Mouse (Mus musculus) hindbrain, embryonic 14.5 days (tissue): ENCODE data around the gene Sox18. TPM values are rescaled to one million over a fixed set of nuclear protein-coding genes. Genes with fewer than 3 reads are reported as not detected.
A peak's percentile ranks its signal among the peaks of the same experiment; 100 is the strongest.

Source experiments
- ATAC-seq: fragments of 200-750 bp; cut with Nextera tagmentation; 2 replicates; pipeline ENCODE4 v1.8.0; 2017; ENCODE audit warnings: moderate number of reproducible peaks, mild to moderate bottlenecking, moderate TSS enrichment, moderate library complexity; ENCODE audit not compliant: low FRiP score
- DNase-seq: peaks from one replicate; pipeline ENCODE4 v3.0.0-alpha.2; 2015; ENCODE audit warnings: low spot score
- H3K27ac ChIP-seq: fragments of 300-500 bp; sonication (generic); 2 replicates; pipeline ENCODE4 v1.5.1; 2014; ENCODE audit warnings: mild to moderate bottlenecking, moderate library complexity
- H3K27me3 ChIP-seq: fragments of 300-500 bp; sonication (generic); 2 replicates; pipeline ENCODE4 v1.6.1; 2014; ENCODE audit warnings: mild to moderate bottlenecking, low read length, mixed read lengths; ENCODE audit not compliant: control insufficient read depth, insufficient read depth
- H3K36me3 ChIP-seq: fragments of 300-500 bp; sonication (generic); replicated peaks from 2 replicates; pipeline ENCODE4 v1.6.1; 2014; ENCODE audit not compliant: control insufficient read depth, insufficient read depth
- H3K4me1 ChIP-seq: fragments of 300-500 bp; sonication (generic); replicated peaks from 2 replicates; pipeline ENCODE4 v1.6.1; 2014; ENCODE audit warnings: antibody characterized with exemption, low read length, mixed read lengths; ENCODE audit not compliant: control insufficient read depth, insufficient read depth
- H3K4me2 ChIP-seq: fragments of 300-500 bp; sonication (generic); replicated peaks from 2 replicates; pipeline ENCODE4 v1.6.1; 2014; ENCODE audit warnings: mild to moderate bottlenecking, moderate library complexity
- H3K4me3 ChIP-seq: fragments of 300-500 bp; sonication (generic); replicated peaks from 2 replicates; pipeline ENCODE4 v1.5.1; 2014; ENCODE audit warnings: mild to moderate bottlenecking, low read length
- H3K9ac ChIP-seq: fragments of 300-500 bp; sonication (generic); 2 replicates; pipeline ENCODE4 v1.6.1; 2014
- H3K9me3 ChIP-seq: fragments of 300-500 bp; sonication (generic); 2 replicates; pipeline ENCODE4 v1.6.1; 2016; ENCODE audit warnings: low read length; ENCODE audit not compliant: control insufficient read depth
- WGBS: fragments of 180-500 bp; shearing (Covaris S2); extraction: QIAGEN DNeasy Blood & Tissue Kit; methylation state at CpG from one replicate; pipeline ENCODE4 v1.1.7; 2014; 5-methylcytosine and 5-hydroxymethylcytosine counted together
- polyA plus RNA-seq: library from polyadenylated mRNA; unstranded; fragments of >200 nt; fragmentation: Nextera tagmentation; extraction: Ambion mirVana; gene quantifications from 2 replicates; pipeline ENCODE4 v1.2.1, GENCODE M21; 2014

The Sox18 gene
- polyA plus RNA-seq, 1 experiment from 2014 or later, result 20.9 TPM

- no peak overlapping the region for H3K27ac ChIP-seq
- no peak for DNase-seq
- peaks cover 95% of the 10 kb centered on the region for H3K36me3 ChIP-seq
- no peaks in the 10 kb centered on the region for H3K9me3 ChIP-seq
- H3K9ac ChIP-seq, result no peak overlapping the region
- 96% methylated on average over 3 of the region's 3 CpGs for WGBS
- no peak for ATAC-seq
- H3K4me1 ChIP-seq, result no peaks in the 10 kb centered on the region
- no peak overlapping the region for H3K4me3 ChIP-seq
- no peak overlapping the region for H3K4me2 ChIP-seq
- H3K27me3 ChIP-seq, result no peaks in the 10 kb centered on the region
These were observed 25.8 kb downstream of the Sox18 start for GRCm38 (mm10) chr2:181645666-181646065.

GRCm38 (mm10) chr2:181644361-181644760 is 27.1 kb downstream of the Sox18 start:
- Histone ChIP-seq H3K9me3 (no peaks in the 10 kb centered on the region), H3K4me2 (no peak overlapping the region), H3K27ac (no peak overlapping the region), H3K4me1 (no peaks in the 10 kb centered on the region), H3K27me3 (no peaks in the 10 kb centered on the region), H3K9ac (no peak overlapping the region), H3K36me3 (peaks cover 93% of the 10 kb centered on the region), H3K4me3 (no peak overlapping the region)
- DNase-seq (peak; percentile 42), ATAC-seq (no peak)
- 93% methylated on average over 2 of the region's 2 CpGs for WGBS

GRCm38 (mm10) chr2:181635865-181636264 is 35.6 kb downstream of the Sox18 start:
- no peaks in the 10 kb centered on the region for H3K27me3 ChIP-seq
- H3K9me3 ChIP-seq, result no peaks in the 10 kb centered on the region
- no peak for ATAC-seq
- no peak overlapping the region for H3K4me2 ChIP-seq
- no peak overlapping the region for H3K9ac ChIP-seq
- H3K4me3 ChIP-seq, result no peak overlapping the region
- no peak for DNase-seq
- peaks cover 86% of the 10 kb centered on the region for H3K36me3 ChIP-seq
- H3K27ac ChIP-seq, result no peak overlapping the region
- no peaks in the 10 kb centered on the region for H3K4me1 ChIP-seq
- WGBS, result 97% methylated on average over 3 of the region's 3 CpGs

- DNase-seq, result no peak
- no peaks in the 10 kb centered on the region for H3K9me3 ChIP-seq
- H3K9ac ChIP-seq, result no peak overlapping the region
- H3K4me1 ChIP-seq, result no peaks in the 10 kb centered on the region
- WGBS, result 97% methylated on average over 6 of the region's 6 CpGs
- no peak overlapping the region for H3K4me2 ChIP-seq
- H3K4me3 ChIP-seq, result no peak overlapping the region
- no peaks in the 10 kb centered on the region for H3K27me3 ChIP-seq
- peaks cover 72% of the 10 kb centered on the region for H3K36me3 ChIP-seq
- no peak for ATAC-seq
- H3K27ac ChIP-seq, result no peak overlapping the region
These were observed 38.8 kb downstream of the Sox18 start for GRCm38 (mm10) chr2:181632624-181633023.

- Histone ChIP-seq H3K36me3 (peaks cover 70% of the 10 kb centered on the region), H3K4me1 (no peaks in the 10 kb centered on the region), H3K9ac (no peak overlapping the region), H3K4me2 (no peak overlapping the region), H3K27me3 (no peaks in the 10 kb centered on the region), H3K9me3 (no peaks in the 10 kb centered on the region), H3K27ac (no peak overlapping the region), H3K4me3 (no peak overlapping the region)
- no peak for ATAC-seq
- no peak for DNase-seq
These were observed 43.0 kb downstream of the Sox18 start for GRCm38 (mm10) chr2:181628471-181628870.

- no peak for ATAC-seq
- H3K36me3 ChIP-seq, result peaks cover 85% of the 10 kb centered on the region
- H3K4me1 ChIP-seq, result no peaks in the 10 kb centered on the region
- H3K27ac ChIP-seq, result no peak overlapping the region
- no peak for DNase-seq
- H3K9me3 ChIP-seq, result no peaks in the 10 kb centered on the region
- H3K27me3 ChIP-seq, result no peaks in the 10 kb centered on the region
- no peak overlapping the region for H3K4me3 ChIP-seq
- H3K4me2 ChIP-seq, result no peak overlapping the region
- H3K9ac ChIP-seq, result no peak overlapping the region
These were observed 48.0 kb downstream of the Sox18 start for GRCm38 (mm10) chr2:181623401-181623800.

Other genes starting within 250 kb of the Sox18 start
- 19.2 and 20.2 TPM in 2 replicates for gene Zbtb46, start 212.2 kb downstream of the Sox18 start, polyA plus RNA-seq
- not detected in 2 replicates for gene Abhd16b, start 178.4 kb downstream of the Sox18 start, polyA plus RNA-seq
- gene Tpd52l2, start 174.5 kb downstream of the Sox18 start, polyA plus RNA-seq, result 105 and 109 TPM in 2 replicates
- 234 and 264 TPM in 2 replicates for gene Dnajc5, start 151.2 kb downstream of the Sox18 start, polyA plus RNA-seq
- 57.2 and 60.7 TPM in 2 replicates for gene Uckl1, start 86.7 kb downstream of the Sox18 start, polyA plus RNA-seq
- gene Prpf6, start 79.8 kb downstream of the Sox18 start, polyA plus RNA-seq, result 53.9 and 58.2 TPM in 2 replicates
- gene Zfp512b, start 78.8 kb downstream of the Sox18 start, polyA plus RNA-seq, result 68.3 and 86.2 TPM in 2 replicates
- 192 and 211 TPM in 2 replicates for gene Samd10, start 72.4 kb downstream of the Sox18 start, polyA plus RNA-seq
- gene Gm29797, start 14.6 kb downstream of the Sox18 start, polyA plus RNA-seq, result 0.27 TPM in 1 of 2 replicates, not detected in the other
- 40.6 and 50.4 TPM in 2 replicates for gene Tcea2, start 8.7 kb upstream of the Sox18 start, polyA plus RNA-seq
- 69.0 and 73.0 TPM in 2 replicates for gene Rgs19, start 22.3 kb upstream of the Sox18 start, polyA plus RNA-seq
- gene Lkaaear1, start 26.8 kb upstream of the Sox18 start, polyA plus RNA-seq, result not detected in 2 replicates
- gene Oprl1, start 43.4 kb upstream of the Sox18 start, polyA plus RNA-seq, result 102 and 108 TPM in 2 replicates
- 16.1 and 18.1 TPM in 2 replicates for gene Myt1, start 91.7 kb upstream of the Sox18 start, polyA plus RNA-seq
- 29.0 and 32.6 TPM in 2 replicates for gene Pcmtd2, start 166.2 kb upstream of the Sox18 start, polyA plus RNA-seq
- 75.7 and 80.9 TPM in 2 replicates for gene Polr3k, start 192.7 kb upstream of the Sox18 start, polyA plus RNA-seq